Mouse (Mus musculus): Measurements from ENCODE around the gene Nynrin.

Gene Nynrin

GRCm38 (mm10) chr14:55840853-55841366 is 12.9 kb upstream of the Nynrin start:
- no peak for DNase-seq (ENCODE audit: low spot score)

- DNase-seq (ENCODE audit: low spot score): no peak
Observed at GRCm38 (mm10) chr14:55842794-55843193, 11.0 kb upstream of the Nynrin start.

- no peak for DNase-seq (ENCODE audit: low spot score)
Observed at GRCm38 (mm10) chr14:55845506-55846294, 8.1 kb upstream of the Nynrin start.

- DNase-seq (ENCODE audit: low spot score): no peak
Observed at GRCm38 (mm10) chr14:55850885-55851284, 2.9 kb upstream of the Nynrin start.

GRCm38 (mm10) chr14:55852646-55853551 is 911 bp upstream of the Nynrin start:
- DNase-seq (ENCODE audit: low spot score): no peak

- no peak for DNase-seq (ENCODE audit: low spot score)
Observed at GRCm38 (mm10) chr14:55854406-55855100, 743 bp downstream of the Nynrin start.

GRCm38 (mm10) chr14:55855101-55855561 is 1.3 kb downstream of the Nynrin start:
- no peak for DNase-seq (ENCODE audit: low spot score)

- no peak for DNase-seq (ENCODE audit: low spot score)
Observed at GRCm38 (mm10) chr14:55857588-55857987, 3.8 kb downstream of the Nynrin start.

GRCm38 (mm10) chr14:55862186-55862585 is 8.4 kb downstream of the Nynrin start:
- no peak for DNase-seq (ENCODE audit: low spot score)

GRCm38 (mm10) chr14:55862970-55863369 is 9.2 kb downstream of the Nynrin start:
- no peak for DNase-seq (ENCODE audit: low spot score)

- DNase-seq (ENCODE audit: low spot score): no peak
Observed at GRCm38 (mm10) chr14:55863773-55864172, 10.0 kb downstream of the Nynrin start.

GRCm38 (mm10) chr14:55866962-55867361 is 13.2 kb downstream of the Nynrin start:
- peak; percentile 39 for DNase-seq (ENCODE audit: low spot score)

- no peak for DNase-seq (ENCODE audit: low spot score)
Observed at GRCm38 (mm10) chr14:55868230-55869026, 14.6 kb downstream of the Nynrin start.

GRCm38 (mm10) chr14:55869538-55869937 is 15.7 kb downstream of the Nynrin start:
- no peak for DNase-seq (ENCODE audit: low spot score)

- DNase-seq (ENCODE audit: low spot score): no peak
Observed at GRCm38 (mm10) chr14:55872039-55872438, 18.2 kb downstream of the Nynrin start.

GRCm38 (mm10) chr14:55872551-55872950 is 18.7 kb downstream of the Nynrin start:
- DNase-seq (ENCODE audit: low spot score): no peak

GRCm38 (mm10) chr14:55873242-55873713 is 19.5 kb downstream of the Nynrin start:
- no peak for DNase-seq (ENCODE audit: low spot score)

- peak; percentile 52 for DNase-seq (ENCODE audit: low spot score)
Observed at GRCm38 (mm10) chr14:55873714-55874683, 20.2 kb downstream of the Nynrin start.

GRCm38 (mm10) chr14:55877469-55878315 is 23.9 kb downstream of the Nynrin start:
- DNase-seq (ENCODE audit: low spot score): no peak

Measured in layer of hippocampus, adult 9-10 months (tissue).